Mouse (Mus musculus): ENCODE data around the gene Adar. TPM values are rescaled to one million over a fixed set of nuclear protein-coding genes. Genes with fewer than 3 reads are reported as not detected.
"Not testable (repeated sequence)": the region's sequence is repeated elsewhere in the genome, so short reads cannot be mapped to it uniquely, and the experiment has no call there.

Adar gene
- polyA plus RNA-seq, 1 experiment from 2014 or later = 19.8 TPM

- H3K9ac ChIP-seq = no peak overlapping the region
- peaks cover 21% of the 10 kb centered on the region for H3K4me1 ChIP-seq (replicated peaks)
- no peaks in the 10 kb centered on the region for H3K27me3 ChIP-seq
- H3K9me3 ChIP-seq = no peaks in the 10 kb centered on the region
- no peak overlapping the region for H3K27ac ChIP-seq
- H3K4me2 ChIP-seq = no peak overlapping the region
- 89% methylated on average over 4 of the region's 4 CpGs for WGBS
- no peak for ATAC-seq (ENCODE audit: low FRiP score)
- no peak overlapping the region for H3K4me3 ChIP-seq
- H3K36me3 ChIP-seq = peaks cover 83% of the 10 kb centered on the region
Observed at GRCm38 (mm10) chr3:89780102-89780501, 65.3 kb downstream of the Adar start.

DNA sequence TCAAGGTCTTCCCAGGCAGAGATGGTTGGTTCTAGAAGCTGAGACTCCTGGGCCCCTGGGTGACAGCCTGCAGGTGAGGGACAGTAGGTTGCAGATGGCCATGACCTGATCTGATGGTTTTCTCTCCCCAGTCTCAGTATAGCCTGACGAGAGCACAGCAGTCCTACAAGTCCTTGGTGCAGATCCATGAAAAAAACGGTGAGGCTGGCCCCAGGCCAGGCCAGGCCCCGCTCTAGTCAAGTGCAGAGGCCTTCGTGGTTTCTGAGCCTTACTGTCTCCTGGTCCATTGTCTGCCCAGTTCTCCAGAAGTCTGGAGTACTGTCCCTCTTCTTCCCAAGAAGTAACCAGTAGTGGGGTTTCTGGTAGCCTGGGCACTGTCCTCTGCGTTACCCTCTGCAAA is 66.8 kb downstream of the Adar start:
- H3K27me3 ChIP-seq = no peaks in the 10 kb centered on the region
- no peak overlapping the region for H3K9ac ChIP-seq
- peaks cover 10% of the 10 kb centered on the region for H3K4me1 ChIP-seq (replicated peaks)
- WGBS = 89% methylated on average over 5 of the region's 5 CpGs
- H3K36me3 ChIP-seq = peaks cover 74% of the 10 kb centered on the region
- no peak overlapping the region for H3K4me2 ChIP-seq
- no peaks in the 10 kb centered on the region for H3K9me3 ChIP-seq
- no peak overlapping the region for H3K4me3 ChIP-seq
- H3K27ac ChIP-seq = no peak overlapping the region
- ATAC-seq (ENCODE audit: low FRiP score) = no peak

DNA sequence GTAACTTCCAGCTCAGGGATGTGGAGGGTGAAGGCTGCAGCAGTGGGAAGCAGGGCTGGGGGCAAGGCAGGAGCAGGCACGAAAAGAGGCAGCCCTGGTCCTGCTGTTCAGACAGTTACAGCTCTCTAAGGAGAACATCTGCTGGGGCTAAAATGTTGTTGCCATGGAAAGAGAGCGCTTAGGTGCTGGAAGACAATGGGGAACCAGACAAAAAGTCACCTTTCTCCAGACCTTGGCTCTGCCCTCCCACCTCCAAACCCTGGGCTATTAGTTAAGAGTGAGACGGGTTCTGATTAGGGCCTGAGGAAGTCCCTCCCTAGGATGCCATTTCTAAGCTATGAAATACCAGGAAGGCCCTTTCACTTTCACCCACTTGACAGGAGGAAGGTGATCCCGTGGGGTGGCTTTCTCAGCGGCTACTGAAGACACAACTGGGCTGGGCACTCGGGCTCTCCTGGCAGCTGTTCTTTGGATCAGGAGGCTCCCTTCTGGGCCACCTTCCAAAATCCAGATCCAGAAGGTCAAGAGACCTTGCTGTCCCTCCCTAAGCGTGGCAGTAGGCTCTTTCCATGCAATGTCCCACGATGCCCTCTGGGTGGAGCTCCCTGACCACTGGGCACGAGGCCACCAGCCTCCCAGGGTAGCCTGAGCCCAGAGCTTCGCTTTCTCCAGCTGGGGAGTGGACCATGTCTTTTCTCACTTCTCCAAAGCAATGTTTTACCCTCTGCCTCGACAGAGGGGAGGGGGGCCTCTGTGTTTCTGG is 70.3 kb downstream of the Adar start:
- Histone ChIP-seq H3K9me3 (no peaks in the 10 kb centered on the region), H3K4me1 (replicated peaks) (peaks cover 9% of the 10 kb centered on the region), H3K9ac (peak overlapping the region; percentile 24; the same call in 1 of the 2 replicates), H3K4me3 (no peak overlapping the region), H3K27ac (no peak overlapping the region), H3K36me3 (peaks cover 40% of the 10 kb centered on the region), H3K4me2 (no peak overlapping the region), H3K27me3 (no peaks in the 10 kb centered on the region)
- ATAC-seq (ENCODE audit: low FRiP score) = no peak
- WGBS = 28% methylated on average over 11 of the region's 11 CpGs

DNA sequence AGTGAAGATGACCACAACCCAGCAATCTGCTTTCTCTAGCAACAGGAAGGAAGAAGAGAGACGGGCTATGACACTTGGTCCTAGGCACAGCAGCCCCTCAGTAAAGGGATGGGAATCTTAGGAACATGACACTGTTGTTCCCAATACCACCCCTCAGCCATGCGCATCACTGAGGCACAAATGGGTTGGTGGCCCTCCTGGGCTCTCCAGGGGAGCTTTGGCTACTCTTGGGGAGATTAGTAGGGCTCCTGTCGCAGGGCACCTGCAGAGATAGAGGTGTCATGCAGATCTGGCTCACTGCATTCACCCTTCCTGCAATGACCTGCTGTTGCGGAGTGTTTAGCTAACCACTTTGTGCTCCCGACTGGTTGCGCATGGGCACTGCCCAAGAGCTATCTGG is 71.5 kb downstream of the Adar start:
- no peak overlapping the region for H3K4me2 ChIP-seq
- no peaks in the 10 kb centered on the region for H3K27me3 ChIP-seq
- H3K9me3 ChIP-seq = no peaks in the 10 kb centered on the region
- H3K36me3 ChIP-seq = peaks cover 29% of the 10 kb centered on the region
- no peak for ATAC-seq (ENCODE audit: low FRiP score)
- H3K9ac ChIP-seq = no peak overlapping the region
- H3K4me3 ChIP-seq = no peak overlapping the region
- peaks cover 9% of the 10 kb centered on the region for H3K4me1 ChIP-seq (replicated peaks)
- 84% methylated on average over 6 of the region's 6 CpGs for WGBS
- H3K27ac ChIP-seq = no peak overlapping the region

DNA sequence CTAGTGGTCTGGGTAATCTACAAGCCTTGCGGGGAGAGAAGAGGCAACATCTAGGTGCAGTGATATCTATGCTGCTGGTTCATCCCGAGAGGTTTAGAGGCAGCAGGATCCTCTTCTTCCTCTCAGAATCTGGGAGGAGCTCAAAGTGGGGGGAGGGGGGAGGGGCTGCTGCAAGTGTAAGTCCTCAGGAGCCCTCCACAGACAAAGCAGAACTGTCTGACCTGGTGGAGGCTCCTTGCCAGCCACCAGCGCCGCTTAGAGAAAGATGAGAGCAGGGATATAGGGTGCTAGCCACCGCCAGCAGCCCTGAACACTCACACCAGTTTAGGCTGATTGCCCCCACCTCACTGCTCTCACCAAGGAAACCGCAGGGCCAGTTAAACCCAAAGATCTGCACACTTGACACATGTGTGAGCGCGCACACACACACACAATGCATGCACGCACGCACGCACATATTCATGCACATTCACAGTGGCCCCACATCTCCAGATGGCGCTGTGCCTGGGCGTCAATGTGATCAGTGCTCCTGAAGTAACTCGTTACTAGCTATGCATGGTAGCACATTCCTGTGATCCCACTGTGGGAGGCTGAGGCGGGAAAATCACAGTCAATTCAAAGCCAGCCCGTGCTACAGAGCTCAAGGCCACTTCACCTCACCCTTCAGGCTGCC is 74.0 kb downstream of the Adar start:
- peaks cover 3% of the 10 kb centered on the region for H3K36me3 ChIP-seq
- no peak overlapping the region for H3K4me2 ChIP-seq
- WGBS = 76% methylated on average over 16 of the region's 16 CpGs
- no peak for ATAC-seq (ENCODE audit: low FRiP score)
- no peaks in the 10 kb centered on the region for H3K9me3 ChIP-seq
- H3K27ac ChIP-seq = no peak overlapping the region
- H3K4me3 ChIP-seq = no peak overlapping the region
- H3K9ac ChIP-seq = no peak overlapping the region
- H3K4me1 ChIP-seq (replicated peaks) = peaks cover 9% of the 10 kb centered on the region
- H3K27me3 ChIP-seq = no peaks in the 10 kb centered on the region

DNA sequence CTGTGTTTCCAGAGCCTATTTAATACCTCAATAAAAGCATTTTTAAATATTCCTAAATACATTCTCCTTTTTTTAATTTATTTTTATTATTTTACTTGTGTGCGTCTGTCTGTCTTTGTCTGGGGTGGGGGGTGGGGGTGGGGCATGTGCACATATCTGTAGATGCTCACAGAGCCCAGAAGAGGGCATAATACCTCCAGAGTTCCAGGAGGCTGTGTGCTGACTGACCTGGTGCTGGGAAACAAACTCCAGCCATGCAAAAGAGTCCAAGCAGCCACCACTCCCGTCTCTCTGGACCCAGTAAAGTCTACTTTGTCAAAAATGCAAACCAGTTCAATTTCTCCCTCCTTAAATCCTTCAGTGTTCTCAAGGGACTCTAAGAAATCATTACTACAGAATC is 79.8 kb downstream of the Adar start:
- Histone ChIP-seq H3K4me2 (no peak overlapping the region), H3K4me3 (no peak overlapping the region)
- no peak for ATAC-seq (ENCODE audit: low FRiP score)

GRCm38 (mm10) chr3:89795746-89796145 is 80.9 kb downstream of the Adar start:
- H3K4me2 ChIP-seq = no peak overlapping the region
- WGBS = 72% methylated on average over 5 of the region's 5 CpGs
- H3K36me3 ChIP-seq = no peaks in the 10 kb centered on the region
- no peaks in the 10 kb centered on the region for H3K4me1 ChIP-seq (replicated peaks)
- H3K9ac ChIP-seq = no peak overlapping the region
- no peak for ATAC-seq (ENCODE audit: low FRiP score)
- H3K27me3 ChIP-seq = no peaks in the 10 kb centered on the region
- no peak overlapping the region for H3K4me3 ChIP-seq
- H3K9me3 ChIP-seq = no peaks in the 10 kb centered on the region
- H3K27ac ChIP-seq = no peak overlapping the region

More for the DNA sequence above, 79.8 kb downstream of the Adar start:
- Histone ChIP-seq H3K4me1 (replicated peaks) (no peaks in the 10 kb centered on the region), H3K36me3 (no peaks in the 10 kb centered on the region), H3K9me3 (no peaks in the 10 kb centered on the region), H3K27ac (no peak overlapping the region), H3K27me3 (no peaks in the 10 kb centered on the region), H3K9ac (no peak overlapping the region)
- WGBS = 62% methylated on average over 2 of the region's 2 CpGs

GRCm38 (mm10) chr3:89796358-89796757 is 81.5 kb downstream of the Adar start:
- no peak for ATAC-seq (ENCODE audit: low FRiP score)
- Histone ChIP-seq H3K9ac (no peak overlapping the region), H3K36me3 (no peaks in the 10 kb centered on the region), H3K4me3 (no peak overlapping the region), H3K4me2 (no peak overlapping the region), H3K27ac (no peak overlapping the region), H3K9me3 (no peaks in the 10 kb centered on the region), H3K4me1 (replicated peaks) (no peaks in the 10 kb centered on the region), H3K27me3 (no peaks in the 10 kb centered on the region)
- WGBS = 64% methylated on average over 4 of the region's 4 CpGs

DNA sequence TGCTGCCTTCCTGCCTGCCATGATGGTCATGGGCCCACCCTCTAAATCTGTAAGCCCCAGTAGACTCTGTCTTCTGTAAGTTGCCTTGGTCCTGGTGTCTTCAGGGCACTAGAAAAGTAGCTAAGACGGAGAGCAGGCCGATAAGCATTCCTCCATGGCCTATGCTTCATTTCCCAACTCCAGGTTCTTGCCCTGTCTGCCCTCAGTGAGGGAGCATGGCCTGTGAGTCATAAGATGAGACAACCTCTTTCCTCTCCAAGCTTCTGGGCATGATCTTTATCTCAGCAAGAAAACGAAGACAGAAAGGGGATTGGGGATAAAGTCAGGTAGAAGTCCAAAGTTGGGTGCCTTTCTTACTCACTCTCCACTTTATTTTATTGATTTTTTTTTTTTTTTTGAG is 83.7 kb downstream of the Adar start:
- ATAC-seq (ENCODE audit: low FRiP score) = no peak
- H3K9ac ChIP-seq = no peak overlapping the region

GRCm38 (mm10) chr3:89799476-89799875 is 84.7 kb downstream of the Adar start:
- Histone ChIP-seq H3K4me3 (no peak overlapping the region), H3K4me1 (replicated peaks) (no peaks in the 10 kb centered on the region), H3K36me3 (no peaks in the 10 kb centered on the region), H3K27me3 (no peaks in the 10 kb centered on the region), H3K9ac (no peak overlapping the region), H3K9me3 (no peaks in the 10 kb centered on the region), H3K27ac (no peak overlapping the region), H3K4me2 (no peak overlapping the region)
- ATAC-seq (ENCODE audit: low FRiP score) = no peak
- WGBS = 12% methylated on average over 13 of the region's 13 CpGs

More for the DNA sequence above, 83.7 kb downstream of the Adar start:
- Histone ChIP-seq H3K27ac (no peak overlapping the region), H3K27me3 (no peaks in the 10 kb centered on the region), H3K4me3 (no peak overlapping the region), H3K9me3 (no peaks in the 10 kb centered on the region), H3K4me1 (replicated peaks) (no peaks in the 10 kb centered on the region), H3K36me3 (no peaks in the 10 kb centered on the region), H3K4me2 (no peak overlapping the region)
- 88% methylated on average over 3 of the region's 3 CpGs for WGBS

GRCm38 (mm10) chr3:89800078-89800477 is 85.3 kb downstream of the Adar start:
- not testable (repeated sequence) for H3K9me3 ChIP-seq; H3K4me1 ChIP-seq (replicated peaks); H3K27ac ChIP-seq; ATAC-seq (ENCODE audit: low FRiP score); H3K27me3 ChIP-seq; H3K36me3 ChIP-seq; H3K4me3 ChIP-seq; H3K9ac ChIP-seq; H3K4me2 ChIP-seq
- 33% methylated on average over 3 of the region's 3 CpGs for WGBS

DNA sequence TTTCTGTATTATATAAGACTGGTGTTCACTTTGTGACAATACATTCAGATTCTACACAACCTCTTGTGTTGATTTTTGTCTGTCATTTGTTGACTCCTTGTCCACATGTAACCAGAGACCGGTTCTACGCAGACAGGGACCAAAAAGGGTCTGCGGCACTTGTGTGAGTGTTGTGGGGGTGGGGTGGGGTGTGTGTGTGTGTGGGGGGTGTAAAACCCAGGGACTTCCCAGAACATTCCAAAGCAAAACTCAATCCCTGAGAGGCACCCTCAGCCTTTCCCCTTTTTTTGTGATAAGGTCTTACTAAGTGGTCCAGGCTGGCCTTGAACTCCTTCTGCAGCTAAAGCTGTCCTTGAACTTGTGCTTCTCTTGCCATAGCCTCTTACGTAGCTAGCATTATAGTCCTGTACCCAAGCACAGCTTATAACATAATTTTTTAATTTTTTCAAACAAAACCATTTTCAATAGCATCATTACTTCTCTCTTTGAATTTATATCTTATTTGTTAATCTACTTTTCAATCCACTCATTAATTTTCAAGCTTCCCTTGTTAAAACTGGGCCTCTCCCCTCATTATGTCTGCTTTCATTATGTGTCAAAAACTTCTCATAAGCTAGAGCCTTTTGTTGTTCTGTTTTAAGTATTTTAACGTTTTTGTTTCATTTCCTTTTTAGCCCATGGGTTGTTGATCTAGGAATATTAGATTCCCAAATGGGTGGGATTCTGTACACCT is 86.1 kb downstream of the Adar start:
- Histone ChIP-seq H3K4me3 (no peak overlapping the region), H3K9ac (no peak overlapping the region), H3K27me3 (no peaks in the 10 kb centered on the region), H3K9me3 (no peaks in the 10 kb centered on the region), H3K4me2 (no peak overlapping the region), H3K27ac (no peak overlapping the region), H3K4me1 (replicated peaks) (no peaks in the 10 kb centered on the region), H3K36me3 (no peaks in the 10 kb centered on the region)
- 74% methylated on average over 5 of the region's 5 CpGs for WGBS
- ATAC-seq (ENCODE audit: low FRiP score) = no peak
